Mouse (Mus musculus) heart, postnatal 0 days (tissue): ENCODE data around the gene B230118H07Rik.

Experiments used
- CTCF ChIP-seq: IDR thresholded peaks from 2 replicates; pipeline ENCODE4 v1.5.1; 2016; ENCODE audit warnings: antibody characterized with exemption, control low read depth, low read depth
- EP300 ChIP-seq: IDR thresholded peaks from 2 replicates; pipeline ENCODE4 v1.6.1; 2016; ENCODE audit warnings: antibody characterized with exemption, low read depth

DNA sequence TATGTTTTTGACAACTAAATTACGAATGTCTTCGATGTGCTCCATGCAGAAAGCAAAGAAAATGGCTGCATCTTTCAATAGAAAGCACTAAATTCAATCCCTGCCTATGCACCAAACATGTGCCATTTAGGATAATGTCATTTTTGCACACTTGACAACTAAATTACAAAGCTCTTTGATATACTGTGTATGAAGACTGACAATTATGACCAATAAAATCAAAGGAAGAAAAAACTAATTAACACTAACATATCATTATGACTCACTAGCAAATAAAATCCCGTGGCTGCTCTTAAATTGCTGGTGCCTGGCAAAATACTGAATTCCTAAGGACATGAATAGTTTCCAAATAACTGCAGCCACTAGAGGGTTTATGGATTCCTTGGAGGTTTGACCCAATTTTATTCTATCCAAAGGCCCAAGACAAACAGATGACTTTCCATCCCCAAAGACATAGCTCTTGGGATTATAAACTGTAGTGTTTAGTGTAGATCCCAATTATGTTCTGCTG, 9.4 kb downstream of the B230118H07Rik start:
- TF ChIP-seq EP300 = no peak
- TF ChIP-seq CTCF = no peak
